Mouse (Mus musculus) v-Abl transformed pro-B cells (cell line): Measurements from ENCODE around the gene Stk38l.
"Not testable (repeated sequence)": the region's sequence is repeated elsewhere in the genome, so short reads cannot be mapped to it uniquely, and the experiment has no call there.

ENCODE experiments used
- in situ Hi-C, 2 experiments: fragments of 400-800 bp; cut with MboI; formaldehyde crosslinking; loops; one replicate each; pipeline ENCODE4 v1.15.1; 2025; ENCODE audit not compliant: unreplicated experiment in 2 of 2

The Stk38l gene

DNA sequence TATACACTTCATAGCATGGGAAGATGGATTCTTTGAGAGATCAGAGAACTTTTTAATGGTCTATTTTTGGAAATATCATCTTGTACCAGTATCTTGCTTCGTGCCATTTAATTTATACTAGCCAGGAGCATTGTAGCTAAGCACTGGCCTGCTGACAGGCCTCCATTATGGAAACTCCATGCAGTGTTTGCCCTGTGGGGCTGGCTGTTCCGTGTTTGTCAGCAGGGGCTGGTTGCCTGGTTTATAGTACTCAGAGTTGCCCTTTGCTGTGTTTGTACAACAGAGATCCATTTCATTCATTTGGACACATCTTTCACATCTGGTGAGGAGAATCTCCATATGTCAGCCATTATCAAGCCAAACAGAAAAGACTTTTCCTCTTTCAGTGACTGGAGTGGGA is 6.9 kb downstream of the Stk38l start:
- in situ Hi-C loops: no loop called here

DNA sequence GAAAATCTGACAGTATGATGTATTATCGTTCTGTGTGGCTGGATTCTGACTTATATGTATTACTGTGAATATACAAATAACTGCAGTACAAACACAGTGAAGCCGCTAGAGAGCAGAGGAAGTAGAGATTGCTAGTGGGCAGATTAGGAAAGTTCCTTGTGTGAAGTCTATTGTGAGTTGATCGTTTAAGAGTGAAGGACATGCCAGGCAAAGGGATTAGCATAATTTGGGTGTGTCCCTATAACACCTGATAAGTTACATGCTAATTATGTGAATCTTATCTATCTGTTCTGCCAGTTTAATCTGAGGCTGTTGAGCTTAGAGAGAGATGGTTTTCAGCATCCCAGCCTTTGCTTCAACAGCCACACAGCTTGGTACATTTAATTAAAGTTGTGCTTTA is 7.4 kb downstream of the Stk38l start:
- in situ Hi-C loops: no loop called here

DNA sequence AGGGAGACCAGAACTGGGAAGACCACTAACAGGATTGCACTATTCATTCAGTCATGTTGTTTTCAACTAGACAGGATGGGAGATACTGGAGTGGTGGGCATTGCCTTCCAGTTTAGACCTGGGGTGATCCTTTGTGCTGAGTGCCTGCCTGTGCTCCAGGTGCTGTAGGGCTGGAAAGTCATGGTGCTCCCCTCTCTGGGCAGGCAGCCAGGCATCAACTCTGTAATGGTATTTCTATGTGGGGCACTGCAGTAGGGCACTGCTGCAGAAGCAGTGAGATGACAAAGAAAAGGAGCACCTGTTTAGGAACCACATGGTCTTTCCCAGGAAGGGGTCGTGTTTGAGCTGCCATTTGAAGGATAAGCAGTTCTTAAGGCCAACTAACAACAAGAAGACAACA is 7.9 kb downstream of the Stk38l start:
- in situ Hi-C loops: no loop called here

DNA sequence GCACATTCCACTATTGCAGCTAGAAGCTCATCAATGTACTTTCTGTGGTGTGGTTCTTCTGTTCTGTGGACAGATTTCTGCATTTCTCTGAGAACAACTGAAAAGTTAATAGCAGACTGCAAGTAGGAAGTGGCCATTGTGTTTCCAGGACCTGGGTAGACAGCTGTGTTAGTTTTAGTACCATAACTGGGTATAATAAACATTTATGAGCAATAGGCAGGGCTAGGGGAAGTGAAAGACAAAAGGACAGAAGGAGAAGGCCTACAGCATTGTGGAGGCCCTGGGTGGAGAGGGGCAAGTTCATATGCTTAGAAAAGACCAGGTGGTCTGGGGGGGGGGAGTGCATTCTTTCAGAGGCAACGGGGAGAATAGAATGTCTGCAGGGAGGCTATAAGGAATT is 8.8 kb downstream of the Stk38l start:
- in situ Hi-C loops: no loop called here

DNA sequence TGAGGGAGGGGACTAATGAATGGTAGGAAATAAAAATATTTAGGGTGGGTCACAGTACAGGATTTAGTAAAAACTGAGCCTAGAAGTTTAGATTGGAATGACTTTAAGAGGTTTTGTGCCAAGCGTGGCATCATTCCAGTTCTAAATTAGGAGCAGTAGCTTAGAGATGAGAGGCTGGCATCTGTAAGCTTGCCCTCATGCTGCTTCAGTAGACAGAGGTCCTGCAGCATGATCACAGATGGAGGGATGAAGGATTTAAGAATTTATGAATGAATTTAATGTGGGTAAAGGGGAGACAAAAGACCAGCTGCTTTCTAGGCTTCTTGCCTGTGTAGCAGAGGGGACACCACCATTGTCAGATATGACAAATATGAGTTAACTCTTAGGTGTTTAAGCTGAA is 14.1 kb downstream of the Stk38l start:
- in situ Hi-C loops: no loop called here

DNA sequence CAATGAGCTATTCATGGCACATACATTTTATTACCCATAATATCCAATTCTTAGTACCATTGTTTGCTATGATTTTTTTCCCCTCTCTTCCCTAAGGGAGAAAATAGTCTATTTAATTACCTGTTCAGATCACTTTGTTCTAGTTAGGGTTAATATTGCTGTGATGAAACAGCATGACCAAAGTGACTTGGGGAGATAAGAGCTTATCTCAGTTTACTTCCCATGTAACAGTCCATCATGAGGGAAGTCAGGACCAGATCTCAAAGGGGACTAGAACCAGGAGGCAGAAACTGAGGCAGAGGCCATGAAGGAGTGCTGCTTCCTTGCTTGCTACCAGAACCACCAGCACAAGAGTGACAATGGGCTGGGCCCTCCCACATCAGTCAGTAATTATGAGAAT is 15.9 kb downstream of the Stk38l start:
- in situ Hi-C loops: no loop called here

DNA sequence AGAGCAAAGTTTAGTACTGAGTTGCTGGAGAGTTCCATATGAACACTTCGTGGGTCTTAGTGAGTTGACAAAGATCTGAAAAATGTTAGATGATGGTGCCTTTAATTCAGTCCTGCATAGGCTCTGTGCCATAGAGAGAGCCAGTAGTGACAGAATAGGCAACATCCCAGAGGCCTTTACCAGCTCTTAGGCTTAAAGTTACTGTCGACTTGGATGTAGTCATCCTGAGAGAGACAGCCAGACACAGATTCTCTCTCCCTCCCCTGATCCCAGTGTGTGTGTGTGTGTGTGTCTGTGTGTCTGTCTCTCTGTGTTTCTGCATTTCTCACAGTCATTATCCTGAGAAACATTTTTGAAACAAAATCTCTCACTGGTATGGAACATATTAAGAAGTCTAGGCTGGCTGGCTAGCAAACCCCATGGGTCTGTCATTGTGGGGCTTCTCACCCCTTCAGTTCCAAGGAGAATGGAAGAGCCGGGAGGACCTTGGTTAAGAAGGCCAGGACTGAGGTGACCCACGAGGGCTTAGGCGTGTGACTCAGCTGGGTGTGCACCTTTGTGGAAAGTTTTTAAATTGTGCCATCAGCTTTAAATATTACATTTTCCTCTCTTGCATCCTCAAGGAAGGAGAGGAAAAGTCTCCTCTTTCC is 17.3 kb downstream of the Stk38l start:
- in situ Hi-C loops: no loop called here

DNA sequence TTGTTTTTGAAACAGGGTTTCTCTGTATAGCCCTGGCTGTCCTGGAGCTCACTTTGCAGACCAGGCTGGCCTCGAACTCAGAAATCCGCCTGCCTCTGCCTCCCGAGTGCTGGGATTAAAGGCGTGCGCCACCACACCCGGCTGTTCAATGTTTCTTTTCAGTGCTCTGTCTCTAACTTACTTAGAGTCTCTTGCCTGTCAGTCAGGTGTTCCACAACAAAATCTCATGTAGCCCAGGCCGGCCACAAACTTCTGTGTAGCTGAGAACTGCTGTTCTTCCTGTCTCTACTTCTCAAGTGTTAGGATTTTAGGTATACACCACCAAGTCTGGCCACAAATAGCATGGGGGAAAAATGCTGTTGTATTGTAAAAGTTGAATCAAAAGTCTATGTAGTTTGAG is 19.5 kb downstream of the Stk38l start:
- in situ Hi-C loops: not testable (repeated sequence)

DNA sequence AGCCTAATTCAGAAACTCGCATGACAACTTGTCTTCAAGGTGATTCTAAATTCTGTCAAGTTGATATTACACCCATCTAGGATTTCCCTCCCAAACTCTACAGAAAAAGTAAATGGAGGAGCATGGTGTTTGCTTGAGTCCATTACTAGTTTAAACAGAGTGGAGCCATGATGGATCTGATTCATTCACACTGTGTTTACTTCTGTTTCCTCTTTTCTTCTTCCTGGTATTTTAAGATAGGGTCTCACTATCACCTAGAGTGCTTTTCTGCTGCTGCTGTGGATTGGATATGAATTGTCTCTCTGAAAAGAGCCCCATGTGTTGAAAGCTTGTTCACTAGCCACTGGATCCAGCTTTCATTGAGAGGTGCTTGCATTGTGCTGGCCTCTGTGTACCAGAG is 20.4 kb downstream of the Stk38l start:
- in situ Hi-C loops: no loop called here

DNA sequence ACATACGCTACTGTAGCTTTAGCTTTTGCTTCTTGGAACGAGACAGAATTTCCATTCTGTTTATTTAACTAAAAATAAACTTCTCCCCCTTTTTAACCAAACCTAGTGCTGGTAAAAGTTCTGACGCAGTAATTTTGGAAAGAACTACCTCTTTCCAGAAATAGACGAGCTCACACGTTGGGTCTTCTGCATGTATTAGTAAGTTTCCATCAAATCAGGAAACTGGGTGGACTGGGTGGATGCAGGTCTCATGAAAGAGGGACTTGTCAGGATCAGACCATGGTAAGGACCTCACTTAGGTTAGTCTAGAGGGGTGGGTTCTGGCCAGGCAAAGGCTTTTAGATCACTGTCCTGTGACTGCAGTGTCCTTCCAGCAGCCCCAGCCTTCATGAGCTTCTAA is 21.8 kb downstream of the Stk38l start:
- in situ Hi-C loops: no loop called here

DNA sequence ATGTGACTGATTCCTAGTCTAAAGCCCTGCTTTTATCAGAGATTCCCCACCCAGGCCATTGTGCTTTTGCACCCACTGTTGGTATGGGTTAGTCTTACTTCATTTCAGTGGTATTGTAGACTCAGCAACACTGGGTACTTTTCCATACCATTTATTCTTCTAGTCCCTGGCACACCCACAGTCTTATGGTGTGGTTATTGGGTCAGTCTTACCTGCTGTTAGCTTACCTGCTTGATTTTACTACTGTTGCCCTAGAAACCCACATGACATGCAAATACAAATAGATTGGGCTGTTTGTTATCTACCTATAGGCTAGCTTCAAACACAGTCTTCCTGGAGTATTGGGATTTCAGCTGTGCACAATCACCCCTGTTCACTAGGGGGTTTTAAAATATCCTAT is 22.3 kb downstream of the Stk38l start:
- in situ Hi-C loops: no loop called here

DNA sequence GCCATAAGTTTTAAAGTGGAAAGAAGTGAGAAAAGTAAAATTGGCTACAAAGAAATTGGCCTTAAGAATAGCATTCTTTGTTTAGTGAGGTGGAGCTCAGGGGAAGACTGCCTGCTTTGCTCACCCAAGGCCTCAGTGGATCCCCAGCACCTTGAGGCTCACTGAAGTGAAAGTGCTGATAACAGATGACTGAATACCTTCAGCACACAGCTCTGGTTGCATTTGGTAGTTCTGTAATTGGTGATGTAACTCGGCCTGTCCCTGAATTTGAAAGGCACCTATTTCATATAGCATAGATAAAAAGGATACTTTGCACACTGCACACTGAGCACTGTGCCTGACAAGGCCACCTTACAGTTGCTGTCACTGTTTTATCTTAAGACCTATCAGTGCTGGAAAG is 23.5 kb downstream of the Stk38l start:
- in situ Hi-C loops: no loop called here

DNA sequence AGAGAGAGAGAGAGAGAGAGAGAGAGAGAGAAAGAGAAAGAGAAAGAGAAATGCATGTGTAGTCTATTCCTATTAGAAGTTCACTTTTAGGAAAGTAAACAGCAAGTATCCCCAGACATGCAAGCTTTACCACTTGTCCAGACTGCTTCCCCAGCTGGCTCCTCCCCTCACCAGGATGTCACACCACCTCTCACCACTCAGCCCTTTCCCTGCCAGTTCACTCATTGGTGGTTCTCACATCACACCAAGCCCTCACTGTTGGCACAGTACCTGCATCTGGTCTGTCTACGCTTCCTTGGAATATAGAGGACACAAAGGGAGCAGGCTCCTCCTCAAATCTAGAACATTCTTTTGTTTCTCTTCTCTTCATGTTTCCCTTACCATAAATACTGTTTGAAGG is 26.9 kb downstream of the Stk38l start:
- in situ Hi-C loops: loop anchor here in 1 of 2 experiments (10.0 to 25.0 kb wide), 2 partner anchors 243 to 1389 kb away; no protein-coding TSS in a partner anchor

DNA sequence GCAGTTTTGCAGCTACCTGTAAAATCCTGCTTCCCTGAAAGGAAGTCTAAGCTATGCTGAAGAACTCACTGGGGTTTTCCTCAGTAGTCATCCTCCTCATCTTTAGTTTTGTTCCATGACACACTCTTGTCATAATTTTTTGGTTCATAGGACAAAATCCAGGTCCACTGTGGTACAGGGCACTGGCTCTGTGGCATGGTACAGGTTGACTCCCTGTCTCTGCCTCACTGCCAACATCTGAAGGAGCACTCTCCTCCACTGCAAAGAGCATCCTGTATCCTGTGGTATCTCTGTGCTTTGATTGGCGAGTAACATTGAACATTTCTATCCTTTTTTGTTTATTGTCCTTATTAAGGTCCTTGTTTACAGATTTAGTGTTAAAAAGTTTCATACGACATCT is 27.4 kb downstream of the Stk38l start:
- in situ Hi-C loops: loop anchor here in 1 of 2 experiments (10.0 to 25.0 kb wide), 2 partner anchors 243 to 1390 kb away; no protein-coding TSS in a partner anchor

DNA sequence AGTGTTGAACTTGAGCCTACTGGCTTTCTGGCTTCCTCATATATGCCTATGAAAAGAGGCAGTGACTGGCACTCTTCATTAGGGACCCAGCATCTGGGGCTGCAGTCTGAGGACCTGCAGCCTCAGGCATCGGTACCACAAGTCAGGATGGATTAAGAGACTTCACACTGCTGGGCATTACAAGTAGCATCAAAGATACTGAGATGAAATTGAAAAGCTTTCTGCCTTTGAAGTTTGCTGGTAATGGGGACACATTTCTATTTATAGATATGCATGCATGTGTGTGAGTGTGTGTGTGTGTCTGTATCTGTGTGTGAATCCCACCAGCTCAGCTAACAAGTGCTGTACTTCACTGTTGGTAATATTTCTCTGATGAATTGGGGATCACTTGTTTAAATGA is 27.8 kb downstream of the Stk38l start:
- in situ Hi-C loops: loop anchor here in 1 of 2 experiments (10.0 to 25.0 kb wide), 2 partner anchors 242 to 1390 kb away; no protein-coding TSS in a partner anchor

DNA sequence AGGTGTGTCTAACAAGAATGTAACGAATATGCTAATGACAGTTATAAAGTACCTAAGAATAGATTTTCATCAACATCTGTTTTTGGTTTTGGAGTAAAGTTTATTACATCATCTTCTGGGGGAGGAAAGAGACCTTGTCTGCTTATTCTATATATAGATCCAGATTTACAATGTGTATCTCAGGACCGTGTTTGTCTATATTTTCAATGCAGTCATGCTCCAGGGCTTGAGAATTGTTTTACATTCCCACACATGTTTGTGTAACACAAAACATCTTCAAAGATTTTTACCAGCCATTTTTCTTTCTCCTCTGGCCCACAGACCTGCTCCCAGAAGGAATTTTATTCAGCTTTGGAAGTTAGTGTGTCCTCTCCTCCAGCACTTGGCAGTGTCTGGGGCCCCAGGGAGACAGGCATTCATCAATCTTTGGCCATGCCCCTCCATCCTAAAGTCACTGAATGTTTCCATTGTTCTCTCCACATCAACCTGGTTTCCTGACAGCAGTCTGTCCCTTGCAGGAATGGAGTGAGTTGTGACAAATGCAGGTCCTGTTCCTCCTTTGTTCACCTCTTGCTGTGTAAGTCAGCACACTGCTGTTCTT is 28.9 kb downstream of the Stk38l start:
- in situ Hi-C loops: loop anchor here in 1 of 2 experiments (10.0 to 25.0 kb wide), 2 partner anchors 241 to 1391 kb away; no protein-coding TSS in a partner anchor

DNA sequence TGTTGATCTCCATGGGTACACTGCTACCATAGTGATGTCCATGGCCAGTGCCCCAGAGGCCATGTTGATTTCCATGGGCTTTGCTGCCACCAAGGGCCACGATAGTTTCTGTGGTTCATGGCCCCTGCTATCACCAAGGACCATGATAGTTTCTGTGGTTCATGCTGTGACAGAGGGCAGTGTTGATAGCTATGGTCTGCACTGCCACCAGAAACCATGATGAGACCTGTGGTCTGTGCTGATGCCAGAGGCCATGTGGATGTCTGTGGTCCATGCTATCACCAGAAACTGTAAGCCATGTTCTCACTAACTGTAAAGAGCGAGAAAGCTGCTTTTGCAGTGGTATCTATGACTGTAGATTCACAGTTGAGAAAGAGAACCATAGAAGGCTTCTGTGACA is 30.3 kb downstream of the Stk38l start:
- in situ Hi-C loops: loop anchor here in 1 of 2 experiments (5.0 to 25.0 kb wide), 3 partner anchors 93 to 1393 kb away; no protein-coding TSS in a partner anchor

DNA sequence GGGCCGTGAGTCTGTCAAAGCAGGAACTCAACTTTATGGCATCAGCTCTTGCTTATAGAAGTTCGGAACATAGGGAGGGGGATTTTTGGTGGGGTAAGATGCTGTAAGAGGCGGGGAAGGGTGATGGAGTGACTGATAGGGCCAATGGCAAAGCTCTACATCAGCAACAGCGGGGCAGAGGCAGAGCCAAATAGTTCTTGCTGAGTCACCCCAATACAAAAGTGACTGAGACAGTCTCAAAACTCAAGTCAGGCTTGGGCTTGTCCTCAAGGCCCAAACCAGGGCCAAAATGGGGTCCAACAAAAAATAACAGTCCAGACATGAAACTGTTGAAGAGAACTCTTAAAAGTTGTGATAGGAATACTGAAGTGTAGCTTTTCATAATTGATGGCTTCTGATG is 30.9 kb downstream of the Stk38l start:
- in situ Hi-C loops: loop anchor here in 1 of 2 experiments (5.0 to 25.0 kb wide), 3 partner anchors 93 to 1393 kb away; no protein-coding TSS in a partner anchor

DNA sequence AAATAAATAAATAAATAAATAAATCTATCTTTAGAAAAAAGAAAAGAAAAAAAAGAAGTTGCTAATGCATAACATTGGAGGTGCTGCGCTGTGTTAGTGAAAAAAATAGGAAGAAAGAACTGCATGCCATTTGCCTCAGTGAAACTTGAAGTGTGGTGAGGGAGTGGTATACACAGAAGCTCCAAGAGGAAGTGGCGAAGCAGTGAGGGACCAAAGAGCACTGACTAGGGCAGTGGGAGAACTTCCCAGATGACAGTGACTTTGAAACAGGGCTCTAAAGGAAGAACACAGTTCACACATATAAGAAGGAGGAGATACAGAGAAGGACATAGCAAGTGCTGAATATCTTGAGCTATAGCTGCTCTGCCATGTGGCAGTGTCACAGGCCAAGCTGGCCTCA is 34.2 kb downstream of the Stk38l start:
- in situ Hi-C loops: loop anchor here in 1 of 2 experiments (5.0 to 25.0 kb wide), 3 partner anchors 97 to 1397 kb away; no protein-coding TSS in a partner anchor

DNA sequence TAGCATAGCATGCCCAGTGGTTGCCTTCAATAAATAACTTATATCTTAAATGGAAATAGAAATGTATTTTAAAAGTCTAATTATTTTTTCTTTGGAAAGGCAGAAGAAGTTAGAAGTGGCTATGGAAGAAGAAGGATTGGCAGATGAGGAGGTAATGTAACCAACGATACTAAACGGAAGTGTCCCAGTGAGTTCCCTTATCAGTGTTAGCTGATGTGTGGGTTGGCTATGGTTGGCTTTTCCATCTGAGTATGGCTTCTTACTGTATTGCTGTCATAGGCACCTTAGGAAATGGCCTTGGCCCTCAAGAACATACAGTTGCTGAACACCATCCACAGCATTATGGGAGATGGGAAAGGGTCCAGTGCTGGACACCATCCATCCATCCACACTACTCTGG is 35.2 kb downstream of the Stk38l start:
- in situ Hi-C loops: loop anchor here (5.0 to 25.0 kb wide), 2 partner anchors 98 to 1398 kb away; no protein-coding TSS in a partner anchor

DNA sequence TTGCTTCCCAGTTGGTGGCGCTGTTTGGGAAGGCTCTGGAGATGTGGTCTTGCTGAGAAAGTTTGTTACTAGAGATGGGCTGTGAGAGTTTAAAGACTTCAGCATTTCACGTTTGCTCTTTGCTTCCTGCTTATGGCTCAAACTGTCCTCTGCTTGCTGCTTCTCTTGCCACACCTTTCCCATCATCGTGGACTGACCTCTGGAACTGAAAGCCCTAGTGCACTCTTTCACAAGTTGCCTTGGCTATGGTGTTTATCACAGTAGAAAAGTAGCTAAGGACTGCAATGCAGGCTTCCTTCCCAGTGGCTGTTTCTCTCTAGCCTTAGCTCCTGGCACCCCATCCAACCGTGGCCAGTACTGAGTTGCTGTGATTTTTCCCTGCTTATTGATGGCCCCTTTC is 35.9 kb downstream of the Stk38l start:
- in situ Hi-C loops: loop anchor here (5.0 to 25.0 kb wide), 2 partner anchors 98 to 1398 kb away; no protein-coding TSS in a partner anchor
